Mouse (Mus musculus): ENCODE results near the gene Macc1.

The Macc1 gene

DNA sequence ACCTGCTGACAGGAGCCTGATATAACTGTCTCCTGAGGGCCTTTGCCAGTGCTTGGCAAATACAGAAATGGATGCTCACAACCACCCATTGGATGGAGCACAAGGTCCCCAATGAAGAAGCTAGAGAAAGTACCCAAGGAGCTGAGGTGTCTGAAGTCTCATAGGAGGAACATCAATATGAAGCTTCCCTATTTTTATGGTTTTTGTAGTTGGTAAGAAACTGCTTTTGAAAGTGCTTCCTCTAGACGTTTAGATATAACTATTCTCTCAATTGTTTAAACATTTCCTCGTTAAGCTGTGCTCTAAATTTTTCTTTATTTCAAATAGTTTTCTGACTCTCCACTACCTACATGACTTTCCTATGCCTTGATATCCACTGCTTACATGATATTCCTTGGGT is 169.2 kb downstream of the Macc1 start:
- DNase-seq (ENCODE audit: low read depth in 1 of 2, low spot score in 2 of 2), result peak in 1 of 2 experiments; percentile 5

DNA sequence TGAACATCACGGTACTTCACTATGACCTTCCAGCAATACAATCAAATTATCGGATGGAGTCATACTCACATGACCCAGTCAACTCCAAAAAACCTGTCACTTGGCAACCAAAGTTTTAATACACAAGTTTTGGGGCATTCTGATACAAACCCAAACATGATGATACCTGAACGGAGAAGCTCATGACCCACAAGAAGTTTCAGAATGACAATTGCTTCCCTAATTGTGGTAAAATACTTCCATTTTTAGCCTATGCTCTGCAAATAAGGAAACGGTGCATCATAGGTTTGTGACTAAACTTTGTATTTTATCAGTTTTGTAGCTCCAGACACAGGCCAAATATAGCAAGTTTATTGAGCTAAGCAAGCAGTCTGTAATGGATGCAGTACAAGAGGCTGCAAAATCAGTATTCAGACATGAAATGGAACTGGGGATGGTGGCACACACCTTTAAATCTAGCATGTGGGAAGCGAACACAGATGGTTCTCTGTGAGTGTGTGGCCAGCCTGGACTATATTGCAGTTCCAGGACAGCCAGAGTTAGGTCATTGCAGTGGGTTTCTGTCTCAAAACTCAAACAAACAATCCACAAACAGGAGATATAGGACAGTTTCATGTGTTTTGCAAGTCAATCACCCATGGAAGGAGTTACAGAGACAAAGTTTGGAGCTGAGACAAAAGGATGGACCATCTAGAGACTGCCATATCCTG is 170.0 kb downstream of the Macc1 start:
- peak; percentile 6 to 14 for DNase-seq (ENCODE audit: low read depth in 1 of 2, low spot score in 2 of 2)

DNA sequence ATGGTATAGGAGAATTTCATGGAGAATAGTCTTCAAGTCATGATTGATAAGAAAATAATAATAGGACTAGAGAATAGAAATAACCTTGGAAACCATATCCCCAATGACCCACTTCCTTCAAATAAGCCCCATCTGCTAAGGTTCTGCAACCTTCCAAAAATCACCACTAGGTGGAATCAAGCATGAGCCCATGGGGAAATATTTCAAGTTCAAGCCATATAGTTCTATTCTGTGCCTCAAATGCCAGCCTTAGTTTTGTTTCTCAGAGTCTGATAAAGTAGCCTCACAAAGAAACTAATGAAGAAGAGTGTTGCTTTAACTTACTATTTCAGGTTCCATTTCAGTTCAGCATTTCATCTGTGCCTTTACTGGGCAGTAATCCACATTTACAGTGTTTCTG is 197.1 kb downstream of the Macc1 start:
- no peak for DNase-seq (ENCODE audit: low read depth in 1 of 2, low spot score in 2 of 2)

Measured in monocyte, adult 2 months (primary cell).